Mouse (Mus musculus) kidney, embryonic 15.5 days (tissue): ENCODE measurements around the gene Sri. TPM values are rescaled to one million over a fixed set of nuclear protein-coding genes. Genes with fewer than 3 reads are reported as not detected.
"Not testable (repeated sequence)": the region's sequence is repeated elsewhere in the genome, so short reads cannot be mapped to it uniquely, and the experiment has no call there.

Source experiments
- ATAC-seq: fragments of 200-750 bp; cut with Nextera tagmentation; replicated peaks from 2 replicates; pipeline ENCODE4 v1.8.0; 2017; ENCODE audit warnings: moderate TSS enrichment; ENCODE audit not compliant: low FRiP score
- H3K27ac ChIP-seq: fragments of 300-500 bp; sonication (generic); 2 replicates; pipeline ENCODE4 v1.5.1; 2015; ENCODE audit warnings: mild to moderate bottlenecking, inconsistent platforms
- H3K27me3 ChIP-seq: fragments of 300-500 bp; sonication (generic); 2 replicates; pipeline ENCODE4 v1.6.1; 2015; ENCODE audit warnings: inconsistent platforms
- H3K36me3 ChIP-seq: fragments of 300-500 bp; sonication (generic); 2 replicates; pipeline ENCODE4 v1.6.1; 2015; ENCODE audit warnings: inconsistent platforms
- H3K4me1 ChIP-seq: fragments of 300-500 bp; sonication (generic); 2 replicates; pipeline ENCODE4 v1.6.1; 2015; ENCODE audit warnings: inconsistent platforms
- H3K4me2 ChIP-seq: fragments of 300-500 bp; sonication (generic); 2 replicates; pipeline ENCODE4 v1.6.1; 2015; ENCODE audit warnings: moderate library complexity, mild to moderate bottlenecking, inconsistent platforms
- H3K4me3 ChIP-seq: fragments of 300-500 bp; sonication (generic); replicated peaks from 2 replicates; pipeline ENCODE4 v1.5.1; 2015; ENCODE audit warnings: mild to moderate bottlenecking, inconsistent platforms
- H3K9ac ChIP-seq: fragments of 300-500 bp; sonication (generic); 2 replicates; pipeline ENCODE4 v1.6.1; 2015; ENCODE audit warnings: mild to moderate bottlenecking, inconsistent platforms
- H3K9me3 ChIP-seq: fragments of 300-500 bp; sonication (generic); replicated peaks from 2 replicates; pipeline ENCODE4 v1.6.1; 2016; ENCODE audit warnings: inconsistent platforms
- WGBS: fragments of 180-500 bp; shearing (Covaris S2); methylation state at CpG from one replicate; pipeline ENCODE4 v1.1.7; 2015; ENCODE audit warnings: mixed read lengths; 5-methylcytosine and 5-hydroxymethylcytosine counted together
- polyA plus RNA-seq: library from polyadenylated mRNA; unstranded; fragments of >200 nt; fragmentation: Nextera tagmentation; extraction: Ambion mirVana; gene quantifications from 2 replicates; pipeline ENCODE4 v1.2.1, GENCODE M21; 2015

Gene Sri
- polyA plus RNA-seq = 307 and 315 TPM in 2 replicates

DNA sequence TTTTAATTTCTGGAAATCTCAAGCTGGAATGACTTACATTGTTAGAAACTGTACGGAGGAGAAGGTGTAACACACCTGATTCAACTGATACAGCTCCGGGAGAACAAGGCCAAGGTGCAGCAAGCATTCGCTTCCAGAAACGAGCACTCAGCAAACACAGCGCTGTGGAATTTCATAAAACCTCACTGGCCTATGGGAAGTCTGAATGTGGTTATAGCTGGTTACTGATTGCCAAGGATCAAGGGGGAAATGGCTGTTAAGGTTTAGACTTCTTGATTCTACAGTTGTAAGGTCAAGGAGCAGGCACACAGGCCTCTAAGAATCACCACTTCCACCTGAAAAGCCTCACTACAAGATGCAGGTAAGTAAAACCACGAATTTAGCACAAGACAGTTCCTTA, at the start of gene Sri:
Gene Sri, plus strand, starts transcription at position 224 of the 400 bp plus-strand sequence.
- WGBS = 72% methylated on average over 6 of the region's 6 CpGs
- no peak within 1 kb of the TSS for H3K4me3 ChIP-seq
- H3K9me3 ChIP-seq = no peaks in the 10 kb centered on the region
- peak; percentile 60 for ATAC-seq
- H3K4me1 ChIP-seq = no peaks in the 10 kb centered on the region
- no peak within 1 kb of the TSS for H3K4me2 ChIP-seq
- 0 out of 2 replicates have a peak within 1 kb of the TSS, but pooled peaks have one; percentile 45 for H3K27ac ChIP-seq
- no peak within 1 kb of the TSS for H3K9ac ChIP-seq
- no peaks in the 10 kb centered on the region for H3K36me3 ChIP-seq
- H3K27me3 ChIP-seq = no peaks in the 10 kb centered on the region

DNA sequence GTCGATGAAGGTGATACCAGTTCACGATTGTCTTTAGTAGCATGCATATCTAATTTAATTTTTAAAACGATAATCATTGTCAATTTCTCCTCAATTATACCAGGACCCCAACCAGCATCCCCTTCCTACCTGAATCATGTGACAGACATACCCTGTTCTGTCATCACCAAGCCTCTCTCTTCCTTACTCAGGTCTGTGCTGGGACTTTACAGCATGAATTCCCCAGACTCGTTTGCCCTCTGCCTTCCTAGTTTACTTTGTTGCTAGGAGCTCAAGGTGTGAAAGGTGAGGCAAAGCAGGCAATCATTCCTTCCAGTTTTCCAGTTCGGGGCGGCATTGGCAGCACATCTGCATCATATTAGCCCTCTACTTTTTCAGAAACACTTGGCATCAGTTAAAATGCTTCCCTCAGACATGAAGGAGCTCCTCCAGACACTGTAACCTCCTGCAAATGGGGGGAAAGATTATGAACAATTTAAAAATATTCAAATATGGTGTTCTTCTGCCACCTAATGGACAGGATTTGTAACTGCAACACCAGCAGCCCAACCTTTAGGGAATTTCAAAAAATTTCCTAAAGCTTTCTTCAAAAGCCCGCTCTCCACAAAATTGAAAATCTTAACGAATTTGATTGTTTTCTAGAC, 49.4 kb upstream of the Sri start:
- H3K4me3 ChIP-seq = no peak overlapping the region
- H3K9me3 ChIP-seq = no peaks in the 10 kb centered on the region
- peak; percentile 43; the same call in 1 of the 2 replicates for ATAC-seq
- H3K27me3 ChIP-seq = no peaks in the 10 kb centered on the region
- H3K36me3 ChIP-seq = no peaks in the 10 kb centered on the region
- no peak overlapping the region for H3K4me2 ChIP-seq
- H3K9ac ChIP-seq = no peak overlapping the region
- H3K4me1 ChIP-seq = 0 out of 2 replicates have a peak, but pooled peaks cover 2% of the 10 kb centered on the region
- H3K27ac ChIP-seq = no peak overlapping the region
- WGBS = 50% methylated on average over 8 of the region's 8 CpGs

DNA sequence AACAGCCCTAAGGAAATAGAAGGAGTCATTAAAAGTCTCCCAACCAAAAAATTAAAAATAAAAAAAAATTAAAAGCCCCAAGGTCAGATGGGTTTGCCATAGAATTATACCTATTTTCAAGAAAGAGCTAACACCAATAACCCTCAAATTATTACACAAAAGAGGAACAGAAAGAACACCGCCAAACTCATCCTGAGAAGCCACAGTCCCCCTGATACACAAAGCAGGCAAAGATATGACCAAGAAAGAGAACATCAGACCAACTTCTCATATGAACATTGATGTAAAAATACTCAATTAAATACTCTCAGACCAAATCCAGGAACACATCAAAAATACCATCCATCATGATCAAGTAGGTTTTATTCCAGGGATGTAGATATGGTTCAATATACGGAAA, 48.8 kb upstream of the Sri start:
- 85% methylated on average over 2 of the region's 2 CpGs for WGBS
- no peak overlapping the region for H3K9ac ChIP-seq
- H3K36me3 ChIP-seq = no peaks in the 10 kb centered on the region
- no peaks in the 10 kb centered on the region for H3K27me3 ChIP-seq
- no peak overlapping the region for H3K4me2 ChIP-seq
- H3K4me1 ChIP-seq = 0 out of 2 replicates have a peak, but pooled peaks cover 2% of the 10 kb centered on the region
- no peak overlapping the region for H3K27ac ChIP-seq
- no peak for ATAC-seq
- H3K4me3 ChIP-seq = no peak overlapping the region
- no peaks in the 10 kb centered on the region for H3K9me3 ChIP-seq

DNA sequence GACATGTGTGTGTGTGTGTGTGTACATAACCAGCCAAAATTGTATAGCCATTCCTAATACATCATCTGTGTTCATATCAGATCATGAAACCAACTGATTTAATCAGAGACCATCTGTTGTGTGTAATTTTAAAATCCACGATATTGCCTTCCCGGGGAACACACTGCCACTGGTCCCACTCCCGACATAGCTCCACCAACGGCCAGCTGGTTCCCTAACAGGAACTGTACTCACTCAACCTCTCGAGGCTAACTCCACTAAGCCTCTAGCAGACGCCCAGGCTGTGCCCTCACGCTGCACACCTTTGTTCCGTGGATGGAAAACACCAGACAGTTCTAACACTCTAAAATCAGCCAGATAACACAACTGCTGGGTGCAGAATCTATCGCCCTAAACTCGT, 45.4 kb upstream of the Sri start:
- Histone ChIP-seq H3K27ac (no peak overlapping the region), H3K36me3 (no peaks in the 10 kb centered on the region), H3K27me3 (no peaks in the 10 kb centered on the region), H3K4me2 (no peak overlapping the region), H3K4me3 (no peak overlapping the region), H3K4me1 (0 out of 2 replicates have a peak, but pooled peaks cover 2% of the 10 kb centered on the region), H3K9ac (no peak overlapping the region), H3K9me3 (no peaks in the 10 kb centered on the region)
- ATAC-seq = no peak
- WGBS = 77% methylated on average over 10 of the region's 10 CpGs

DNA sequence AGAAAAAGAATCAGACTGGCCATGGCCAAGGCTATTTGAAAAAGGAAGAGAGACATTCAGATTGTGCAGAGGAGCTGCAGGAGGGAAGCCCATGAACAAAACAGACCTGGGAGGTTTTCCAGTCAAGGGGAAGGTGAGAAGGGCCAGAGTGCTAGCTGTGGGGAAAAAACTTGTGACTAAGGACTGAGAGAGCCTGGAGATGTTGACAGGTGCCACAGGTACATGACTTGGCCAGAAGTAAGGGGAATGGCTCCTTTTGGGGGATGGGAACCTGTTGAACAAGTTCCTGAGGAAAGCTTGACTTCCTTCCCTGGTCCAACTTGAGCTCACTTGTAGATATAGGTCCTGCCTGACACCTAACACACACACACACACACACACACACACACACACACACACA, 43.1 kb upstream of the Sri start:
- Histone ChIP-seq H3K27ac (no peak overlapping the region), H3K4me2 (no peak overlapping the region), H3K4me1 (no peaks in the 10 kb centered on the region), H3K4me3 (no peak overlapping the region), H3K27me3 (no peaks in the 10 kb centered on the region), H3K9ac (no peak overlapping the region), H3K9me3 (no peaks in the 10 kb centered on the region), H3K36me3 (no peaks in the 10 kb centered on the region)
- no peak for ATAC-seq

DNA sequence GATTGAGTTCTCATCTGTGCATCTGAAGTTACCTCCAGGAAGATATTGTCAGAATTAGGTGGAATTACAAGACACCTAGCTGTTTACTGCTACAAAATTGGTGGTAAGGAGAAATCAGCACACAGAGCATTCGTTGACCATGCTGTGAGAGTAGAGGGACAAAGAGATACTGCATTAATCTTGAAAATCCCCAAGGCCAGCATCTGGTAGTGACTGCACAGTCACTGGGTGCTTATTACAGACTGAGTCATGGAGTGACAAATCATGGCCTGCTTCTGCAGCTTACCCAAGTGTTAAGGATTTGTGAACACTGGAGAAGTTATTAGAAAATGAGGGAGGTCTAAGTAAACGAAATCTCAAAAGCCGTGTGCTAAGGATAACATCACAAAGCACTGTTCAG, 32.6 kb upstream of the Sri start:
- H3K27me3 ChIP-seq = no peaks in the 10 kb centered on the region
- 63% methylated on average over 3 of the region's 3 CpGs for WGBS
- no peak overlapping the region for H3K4me3 ChIP-seq
- no peak overlapping the region for H3K9ac ChIP-seq
- H3K36me3 ChIP-seq = no peaks in the 10 kb centered on the region
- no peak overlapping the region for H3K4me2 ChIP-seq
- no peaks in the 10 kb centered on the region for H3K4me1 ChIP-seq
- H3K27ac ChIP-seq = no peak overlapping the region
- no peak for ATAC-seq
- H3K9me3 ChIP-seq = 0 out of 2 replicates have a peak, but pooled peaks cover 4% of the 10 kb centered on the region

DNA sequence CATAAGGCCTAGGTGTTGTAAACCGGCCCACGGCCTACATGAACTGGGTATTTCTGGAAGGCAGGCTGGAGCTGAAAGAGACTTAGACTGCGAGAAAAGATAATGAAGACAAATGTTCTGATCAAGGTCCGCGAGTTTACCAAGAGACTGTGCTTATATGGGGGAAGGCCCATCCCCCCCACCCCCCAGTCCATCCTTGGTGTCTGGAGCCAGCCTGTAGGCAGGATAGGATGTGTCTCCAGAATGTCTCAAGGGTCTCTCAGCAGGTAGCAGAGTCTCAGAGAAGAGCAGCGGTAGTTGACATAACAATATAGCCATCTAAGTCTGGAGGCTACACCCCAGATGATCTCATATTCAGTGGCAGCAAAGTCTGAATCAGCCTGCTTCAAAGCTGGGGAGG, 11.3 kb upstream of the Sri start:
- H3K36me3 ChIP-seq, H3K27me3 ChIP-seq, H3K9ac ChIP-seq, H3K4me3 ChIP-seq, H3K27ac ChIP-seq, H3K9me3 ChIP-seq, ATAC-seq, H3K4me2 ChIP-seq, H3K4me1 ChIP-seq: not testable (repeated sequence)
- WGBS = 91% methylated on average over 6 of the region's 6 CpGs

DNA sequence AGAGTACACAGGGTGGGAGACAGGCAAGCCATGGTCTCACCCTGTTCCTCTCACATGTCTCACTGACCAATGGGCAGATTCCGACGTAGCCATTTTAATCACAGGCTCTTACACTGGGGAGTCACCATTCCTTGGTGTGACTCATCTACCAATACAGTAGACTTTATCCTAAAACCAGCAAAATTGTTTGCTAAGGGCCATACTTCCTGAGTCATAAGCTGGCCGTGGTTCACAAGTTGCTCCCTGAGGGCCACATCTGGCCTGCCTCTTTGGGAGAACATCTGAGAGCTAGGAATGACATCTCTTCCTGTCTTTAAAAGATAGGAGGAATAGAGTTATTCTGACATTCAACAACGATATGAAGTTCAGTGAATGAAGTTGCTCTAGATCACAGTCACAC, 7.9 kb downstream of the Sri start:
- Histone ChIP-seq H3K4me1 (peaks cover 15% of the 10 kb centered on the region), H3K9ac (no peak overlapping the region), H3K36me3 (peaks cover 9% of the 10 kb centered on the region), H3K27me3 (no peaks in the 10 kb centered on the region), H3K4me3 (no peak overlapping the region), H3K27ac (no peak overlapping the region), H3K9me3 (no peaks in the 10 kb centered on the region), H3K4me2 (no peak overlapping the region)
- no peak for ATAC-seq
- 88% methylated on average over 4 of the region's 4 CpGs for WGBS

DNA sequence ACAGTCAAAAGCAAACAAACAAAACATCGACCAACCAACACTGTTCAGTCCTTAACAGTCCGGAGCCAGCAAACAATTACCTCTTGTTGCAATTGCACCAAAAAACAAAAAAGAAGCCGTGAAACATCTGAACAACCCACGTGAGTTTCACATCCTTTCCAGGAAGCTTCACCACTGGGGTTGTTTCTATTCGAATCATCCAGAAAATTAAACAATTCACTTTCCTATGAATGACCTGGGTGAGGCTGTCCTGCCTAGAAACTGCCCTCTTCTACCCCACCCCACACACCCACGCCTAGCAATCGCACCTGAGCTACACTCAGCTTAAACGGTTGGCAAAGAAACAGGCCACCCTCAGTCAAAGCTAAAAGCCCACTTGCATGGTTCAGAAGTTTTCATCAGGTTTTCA, 9.8 kb downstream of the Sri start:
- Histone ChIP-seq H3K27me3 (no peaks in the 10 kb centered on the region), H3K4me3 (peak overlapping the region; percentile 70), H3K9me3 (no peaks in the 10 kb centered on the region), H3K9ac (peak overlapping the region; percentile 78), H3K4me1 (peaks cover 15% of the 10 kb centered on the region), H3K27ac (peak overlapping the region; percentile 94), H3K4me2 (peak overlapping the region; percentile 68), H3K36me3 (peaks cover 25% of the 10 kb centered on the region)
- 34% methylated on average over 8 of the region's 8 CpGs for WGBS
- peak; percentile 38 for ATAC-seq

DNA sequence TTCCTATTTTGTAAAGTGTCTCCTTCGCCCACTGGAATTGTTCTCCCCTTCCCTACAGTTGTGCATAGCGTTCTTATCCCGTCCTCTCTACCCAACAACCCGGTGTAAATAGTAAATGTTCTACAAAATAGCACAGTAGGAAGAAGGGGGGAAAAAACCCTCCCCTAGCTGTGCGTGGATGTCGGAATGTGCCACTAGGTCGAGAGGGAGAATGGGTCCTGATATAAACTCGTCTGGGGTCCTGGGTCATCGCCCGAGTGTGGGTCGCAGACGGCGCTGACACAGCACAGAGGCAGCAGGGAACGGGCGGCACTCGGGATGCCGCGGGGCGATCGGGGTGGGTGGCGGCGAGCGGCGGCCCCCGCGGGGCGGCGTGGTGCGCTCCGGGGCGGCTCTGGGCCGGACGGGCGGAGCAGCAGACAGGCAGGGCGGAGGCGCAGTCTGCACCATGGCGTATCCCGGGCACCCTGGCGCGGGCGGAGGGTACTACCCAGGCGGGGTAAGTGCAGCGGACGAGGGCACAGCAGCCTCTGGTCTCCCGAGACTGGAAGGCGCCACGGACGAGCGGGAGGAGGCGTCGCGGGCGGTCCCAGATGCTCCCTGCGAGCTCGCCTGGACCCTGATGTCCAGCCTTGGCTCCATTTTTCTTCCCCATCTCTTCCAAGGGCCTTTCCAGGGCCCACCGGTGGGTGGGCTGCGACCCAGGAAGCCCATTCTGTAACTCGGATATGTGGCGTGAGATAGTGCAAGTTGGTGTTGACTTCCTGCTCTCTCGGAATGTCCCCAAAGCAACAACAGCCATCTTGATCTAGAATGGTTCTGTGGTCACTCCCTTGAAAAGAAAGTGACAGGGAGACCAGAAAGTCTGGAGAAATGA, 10.5 kb downstream of the Sri start:
- Histone ChIP-seq H3K4me2 (peak overlapping the region; percentile 68), H3K27ac (peak overlapping the region; percentile 94), H3K27me3 (no peaks in the 10 kb centered on the region), H3K4me3 (peak overlapping the region; percentile 70), H3K36me3 (peaks cover 30% of the 10 kb centered on the region), H3K9me3 (no peaks in the 10 kb centered on the region), H3K4me1 (peaks cover 15% of the 10 kb centered on the region), H3K9ac (peak overlapping the region; percentile 78)
- peak; percentile 99 for ATAC-seq
- 1% methylated on average over 59 of the region's 60 CpGs for whole genome bisulfite sequencing

DNA sequence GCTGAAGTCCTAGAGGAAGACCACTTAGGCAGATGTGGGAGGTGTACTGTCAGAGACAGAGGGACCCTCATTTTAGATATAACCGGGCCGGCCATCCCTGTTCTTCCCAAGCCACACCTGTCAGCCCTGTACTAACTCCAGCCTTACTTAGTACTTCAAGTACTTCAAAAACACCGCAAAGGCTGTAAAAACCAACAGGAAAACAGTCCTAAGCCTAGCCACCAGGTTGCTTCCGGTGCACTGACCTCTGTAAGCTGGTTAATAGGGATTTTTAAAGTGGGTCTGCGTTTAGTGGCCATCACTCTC, 11.1 kb downstream of the Sri start:
- Histone ChIP-seq H3K4me3 (peak overlapping the region; percentile 70), H3K27me3 (no peaks in the 10 kb centered on the region), H3K9ac (peak overlapping the region; percentile 78), H3K27ac (peak overlapping the region; percentile 94), H3K4me2 (peak overlapping the region; percentile 68), H3K4me1 (peaks cover 15% of the 10 kb centered on the region), H3K9me3 (no peaks in the 10 kb centered on the region), H3K36me3 (peaks cover 36% of the 10 kb centered on the region)
- 38% methylated on average over 5 of the region's 5 CpGs for WGBS
- peak; percentile 38 for ATAC-seq

DNA sequence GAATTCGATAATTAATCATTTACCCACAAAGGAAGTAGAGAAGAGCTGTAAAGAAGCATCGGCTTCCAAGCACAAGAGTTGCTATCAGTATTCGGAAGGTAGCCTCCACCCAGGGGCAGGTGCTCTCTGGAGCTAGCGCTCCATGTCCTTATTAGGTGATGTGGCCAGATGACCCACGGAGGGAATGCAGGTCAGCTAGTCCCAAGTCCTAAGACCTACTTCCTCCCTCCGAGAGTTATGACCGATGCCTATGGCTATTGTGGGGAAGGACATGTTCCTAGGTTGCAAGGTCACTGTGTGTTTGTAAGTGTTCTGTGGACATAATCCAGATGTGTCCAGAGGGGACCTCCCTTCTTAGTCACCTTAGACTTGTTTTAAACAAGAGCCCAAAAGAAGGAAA, 12.2 kb downstream of the Sri start:
- peaks cover 44% of the 10 kb centered on the region for H3K36me3 ChIP-seq
- no peaks in the 10 kb centered on the region for H3K27me3 ChIP-seq
- H3K4me3 ChIP-seq = no peak overlapping the region
- no peak for ATAC-seq
- peak overlapping the region; percentile 68; the same call in 1 of the 2 replicates for H3K4me2 ChIP-seq
- WGBS = 82% methylated on average over 7 of the region's 7 CpGs
- H3K27ac ChIP-seq = no peak overlapping the region
- peaks cover 15% of the 10 kb centered on the region for H3K4me1 ChIP-seq
- H3K9me3 ChIP-seq = no peaks in the 10 kb centered on the region
- no peak overlapping the region for H3K9ac ChIP-seq
